ENCODE assay signal across 8 mouse cellular contexts in genomic region chr7:19524420-19525104, GRCm38 (mm10). TPM values are rescaled to one million over a fixed set of nuclear protein-coding genes. Genes with fewer than 3 reads are reported as not detected.
DNase-seq lines count a peak whose midpoint lies in the region; ATAC-seq and TF ChIP-seq lines count a peak whose summit lies in the region.

No protein-coding gene starts in this region.

- H3K36me3 ChIP-seq in neural tube, embryonic 11.5 days (ENCODE audit: control insufficient read depth, insufficient read depth, low read length): peaks cover 2% of the 10 kb centered on the region; the same call in 1 of the 2 replicates
- peaks cover 13% of the 10 kb centered on the region for H3K36me3 ChIP-seq in liver, embryonic 13.5 days
- H3K36me3 ChIP-seq in stomach, postnatal 0 days (ENCODE audit: control insufficient read depth, insufficient read depth, low read length): no peaks in the 10 kb centered on the region

- H3K9ac ChIP-seq in neural tube, embryonic 11.5 days (ENCODE audit: low read length): peak overlapping the region; percentile 39
- no peak overlapping the region for H3K9ac ChIP-seq in liver, embryonic 13.5 days
- H3K9ac ChIP-seq in stomach, postnatal 0 days (ENCODE audit: low read length): peak overlapping the region; percentile 18; the same call in 1 of the 2 replicates

- H3K4me1 ChIP-seq in neural tube, embryonic 11.5 days (ENCODE audit: control insufficient read depth, insufficient read depth, low read length): peaks cover 14% of the 10 kb centered on the region
- H3K4me1 ChIP-seq in liver, embryonic 13.5 days (replicated peaks): peaks cover 27% of the 10 kb centered on the region
- peaks cover 10% of the 10 kb centered on the region for H3K4me1 ChIP-seq in stomach, postnatal 0 days (replicated peaks; ENCODE audit: control insufficient read depth, insufficient read depth)

- no peak for TF ChIP-seq CTCF in gastrocnemius, adult 2 months (IDR thresholded peaks at IDR 0.05)
- no peak for TF ChIP-seq CTCF in stomach, postnatal 0 days (IDR thresholded peaks at IDR 0.05; ENCODE audit: low read depth)

- H3K4me2 ChIP-seq in neural tube, embryonic 11.5 days (ENCODE audit: low read depth): peak overlapping the region; percentile 65
- H3K4me2 ChIP-seq in liver, embryonic 13.5 days: peak overlapping the region; percentile 54
- H3K4me2 ChIP-seq in stomach, postnatal 0 days (replicated peaks; ENCODE audit: low read depth): peak overlapping the region; percentile 55

- no peak for TF ChIP-seq EP300 in stomach, postnatal 0 days (optimal IDR thresholded peaks at IDR 0.05)

- peak overlapping the region; percentile 69 for H3K4me3 ChIP-seq in gastrocnemius, adult 2 months
- peak overlapping the region; percentile 34 for H3K4me3 ChIP-seq in neural tube, embryonic 11.5 days (ENCODE audit: low read depth, low read length)
- peak overlapping the region; percentile 33 for H3K4me3 ChIP-seq in liver, embryonic 13.5 days (replicated peaks)
- H3K4me3 ChIP-seq in stomach, postnatal 0 days (ENCODE audit: low read depth, low read length): peak overlapping the region; percentile 39

- intact Hi-C loops in gastrocnemius, adult 2 months (cut with DNase I): no loop called here

- no peaks in the 10 kb centered on the region for H3K9me3 ChIP-seq in neural tube, embryonic 11.5 days (ENCODE audit: control insufficient read depth, low read length)
- no peaks in the 10 kb centered on the region for H3K9me3 ChIP-seq in liver, embryonic 13.5 days (replicated peaks)
- no peaks in the 10 kb centered on the region for H3K9me3 ChIP-seq in stomach, postnatal 0 days (ENCODE audit: control insufficient read depth, low read length)

- H3K27me3 ChIP-seq in neural tube, embryonic 11.5 days (ENCODE audit: control insufficient read depth, insufficient read depth, low read length): peaks cover 57% of the 10 kb centered on the region
- H3K27me3 ChIP-seq in liver, embryonic 13.5 days: peaks cover 63% of the 10 kb centered on the region
- H3K27me3 ChIP-seq in stomach, postnatal 0 days (ENCODE audit: control insufficient read depth, insufficient read depth, low read length): peaks cover 22% of the 10 kb centered on the region; the same call in 1 of the 2 replicates

- DNase-seq in gastrocnemius, adult 2 months: no peak
- DNase-seq in gastrocnemius, postnatal 25 days: no peak
- no peak for DNase-seq in neural tube, embryonic 11.5 days (ENCODE audit: low spot score)
- DNase-seq in neural tube, embryonic 10.5 days (ENCODE audit: extremely low spot score, low spot score): no peak
- no peak for DNase-seq in liver, embryonic 13.5 days
- DNase-seq in stomach, postnatal 0 days (ENCODE audit: low spot score): no peak
- no peak for DNase-seq in urinary bladder, postnatal 10 days (ENCODE audit: low spot score)
- no peak for DNase-seq in layer of hippocampus, adult 9-10 months (ENCODE audit: low spot score)

- 13% methylated on average over 24 of the region's 24 CpGs for WGBS in neural tube, embryonic 11.5 days
- 22% methylated on average over 24 of the region's 24 CpGs for WGBS in liver, embryonic 13.5 days (ENCODE audit: insufficient replicate concordance)
- WGBS in stomach, postnatal 0 days: 14% methylated on average over 24 of the region's 24 CpGs

- no peak for ATAC-seq in neural tube, embryonic 11.5 days (ENCODE audit: insufficient read depth, low FRiP score, low TSS enrichment)
- ATAC-seq in liver, embryonic 13.5 days (ENCODE audit: low read depth): no peak
- ATAC-seq in stomach, postnatal 0 days (ENCODE audit: low FRiP score, low TSS enrichment): no peak

- H3K27ac ChIP-seq in gastrocnemius, adult 2 months: no peak overlapping the region
- H3K27ac ChIP-seq in neural tube, embryonic 11.5 days (ENCODE audit: low read depth, low read length): no peak overlapping the region
- no peak overlapping the region for H3K27ac ChIP-seq in liver, embryonic 13.5 days
- peak overlapping the region; percentile 9 for H3K27ac ChIP-seq in stomach, postnatal 0 days (replicated peaks)

RNA-seq across cellular contexts. Expression of gene Nkpd1, which starts 6.9 kb away (rescaled TPM):
- not detected for total RNA-seq in gastrocnemius, adult 2 months (2021)
- total RNA-seq in gastrocnemius, postnatal 25 days (2021): not detected
- polyA plus RNA-seq in neural tube, embryonic 11.5 days (2014; fragmentation: Nextera tagmentation; extraction: Ambion mirVana): not detected in 2 replicates
- not detected in 2 replicates for polyA plus RNA-seq in liver, embryonic 13.5 days (2015; fragmentation: Nextera tagmentation; extraction: Ambion mirVana)
- 30.8 and 33.0 TPM in 2 replicates for polyA plus RNA-seq in stomach, postnatal 0 days (2015; fragmentation: Nextera tagmentation; extraction: Ambion mirVana)

RNA-seq across cellular contexts. Expression of gene Trappc6a, which starts 16.4 kb away (rescaled TPM):
- 1 to 10 TPM; 6.2 to 9.9 TPM for total RNA-seq in gastrocnemius, adult 2 months (2021)
- 10 to 100 TPM in 1 of 2 experiments, 1 to 10 TPM in 1; 8.8 to 10.6 TPM for total RNA-seq in gastrocnemius, postnatal 25 days (2021)
- polyA plus RNA-seq in neural tube, embryonic 11.5 days (2014; fragmentation: Nextera tagmentation; extraction: Ambion mirVana): 49.3 and 54.0 TPM in 2 replicates
- 39.5 and 45.2 TPM in 2 replicates for polyA plus RNA-seq in liver, embryonic 13.5 days (2015; fragmentation: Nextera tagmentation; extraction: Ambion mirVana)
- polyA plus RNA-seq in stomach, postnatal 0 days (2015; fragmentation: Nextera tagmentation; extraction: Ambion mirVana): 113 and 123 TPM in 2 replicates

RNA-seq across cellular contexts. Expression of gene Bloc1s3, which starts 16.4 kb away (rescaled TPM):
- total RNA-seq in gastrocnemius, adult 2 months (2021): 1 to 10 TPM; 1.7 to 2.1 TPM
- total RNA-seq in gastrocnemius, postnatal 25 days (2021): 1 to 10 TPM; 1.7 to 1.9 TPM
- polyA plus RNA-seq in neural tube, embryonic 11.5 days (2014; fragmentation: Nextera tagmentation; extraction: Ambion mirVana): 2.0 and 2.7 TPM in 2 replicates
- polyA plus RNA-seq in liver, embryonic 13.5 days (2015; fragmentation: Nextera tagmentation; extraction: Ambion mirVana): 1.3 TPM in 2 replicates
- polyA plus RNA-seq in stomach, postnatal 0 days (2015; fragmentation: Nextera tagmentation; extraction: Ambion mirVana): 3.2 and 3.7 TPM in 2 replicates

RNA-seq across cellular contexts. Expression of gene Ppp1r37, which starts 38.3 kb away (rescaled TPM):
- 10 to 100 TPM; 48.4 to 49.1 TPM for total RNA-seq in gastrocnemius, adult 2 months (2021)
- 10 to 100 TPM; 34.5 to 38.6 TPM for total RNA-seq in gastrocnemius, postnatal 25 days (2021)
- 4.5 and 4.7 TPM in 2 replicates for polyA plus RNA-seq in neural tube, embryonic 11.5 days (2014; fragmentation: Nextera tagmentation; extraction: Ambion mirVana)
- 7.8 and 8.3 TPM in 2 replicates for polyA plus RNA-seq in liver, embryonic 13.5 days (2015; fragmentation: Nextera tagmentation; extraction: Ambion mirVana)
- 16.5 and 21.2 TPM in 2 replicates for polyA plus RNA-seq in stomach, postnatal 0 days (2015; fragmentation: Nextera tagmentation; extraction: Ambion mirVana)

RNA-seq across cellular contexts. Expression of gene Zfp296, which starts 52.5 kb away (rescaled TPM):
- under 1 TPM; 0.45 to 0.51 TPM for total RNA-seq in gastrocnemius, adult 2 months (2021)
- total RNA-seq in gastrocnemius, postnatal 25 days (2021): under 1 TPM; 0.28 to 0.40 TPM
- 0.44 and 0.57 TPM in 2 replicates for polyA plus RNA-seq in neural tube, embryonic 11.5 days (2014; fragmentation: Nextera tagmentation; extraction: Ambion mirVana)
- polyA plus RNA-seq in liver, embryonic 13.5 days (2015; fragmentation: Nextera tagmentation; extraction: Ambion mirVana): 1.3 and 1.5 TPM in 2 replicates
- 3.7 and 5.0 TPM in 2 replicates for polyA plus RNA-seq in stomach, postnatal 0 days (2015; fragmentation: Nextera tagmentation; extraction: Ambion mirVana)

Comparison
In these comparisons a context has a peak if more than half of its experiments do, and no peak if none do; other contexts are left out.
1. RNA of gene Nkpd1, which starts 6.9 kb away (polyA plus RNA-seq): 30.8 to 33.0 TPM in stomach, postnatal 0 days; not detected in neural tube, embryonic 11.5 days and not detected in liver, embryonic 13.5 days; every median in the first group is over 10 times any median in the second.
2. Peak in every context shown above with its lines, with median percentiles within 50 percentile points of each other: H3K4me3 ChIP-seq and H3K4me2 ChIP-seq.